10 mouse cellular contexts compared by ENCODE assay signal in genomic region chr4:97910777-97911580, GRCm38 (mm10).
A peak's percentile ranks its signal among the peaks of the same experiment; 100 is the strongest.
DNase-seq lines count a peak whose midpoint lies in the region; ATAC-seq and TF ChIP-seq lines count a peak whose summit lies in the region.
"Had no signal": no experiment of that assay in that cellular context is flagged by ENCODE, and none has a peak within 500 bp of the region (broad histone marks: within the 10 kb centered on the region; RNA-seq: fewer than 3 reads in every experiment).

No protein-coding gene starts in this region.

- peak; percentile 30 for ATAC-seq in megakaryocyte, adult 5-6 weeks (ENCODE audit: poor library complexity, severe bottlenecking)

- H3K27ac ChIP-seq in gastrocnemius, adult 2 months: peak overlapping the region; percentile 86
- H3K27ac ChIP-seq: embryonic facial prominence, embryonic 15.5 days had no signal

- peak overlapping the region; percentile 63 for H3K4me3 ChIP-seq in gastrocnemius, adult 2 months
- H3K4me3 ChIP-seq: embryonic facial prominence, embryonic 15.5 days; megakaryocyte, embryonic 14.5 days had no signal

- no peak for TF ChIP-seq CTCF in gastrocnemius, adult 2 months (IDR thresholded peaks at IDR 0.05)

- peak; percentile 55 for DNase-seq in gastrocnemius, adult 2 months
- no peak for DNase-seq in gastrocnemius, postnatal 4 days (ENCODE audit: low spot score in 2 of 2)
- DNase-seq in R1 (ENCODE audit: low read depth, low spot score): peak; percentile 13
- peak; percentile 52 to 82 for DNase-seq in cerebellum, postnatal 4 days (ENCODE audit: low spot score in 2 of 2)
- DNase-seq in layer of hippocampus, adult 8-10 months (ENCODE audit: low spot score in 2 of 2): peak; percentile 72 to 83
- DNase-seq in c-Kit-positive CD71-positive TER-119-positive erythroid progenitor cells, embryonic 14.5 days (ENCODE audit: low spot score): no peak
- DNase-seq in spleen, postnatal 14 days (ENCODE audit: low spot score in 2 of 2): no peak

- intact Hi-C loops in gastrocnemius, adult 2 months (cut with DNase I): no loop called here

Comparison
In these comparisons a context has a peak if more than half of its experiments do, and no peak if none do; other contexts are left out.
1. DNase-seq: peak in gastrocnemius, adult 2 months (single experiment), R1 (single experiment), cerebellum, postnatal 4 days (2 of 2) and layer of hippocampus, adult 8-10 months (2 of 2); none in gastrocnemius, postnatal 4 days (0 of 2), c-Kit-positive CD71-positive TER-119-positive erythroid progenitor cells, embryonic 14.5 days (single experiment) and spleen, postnatal 14 days (0 of 2).